Mouse (Mus musculus) CD8-positive naive resting alpha-beta T cell, adult 57 days (primary cell): Measurements from ENCODE around the gene Trmt2b. TPM values are rescaled to one million over a fixed set of nuclear protein-coding genes. Genes with fewer than 3 reads are reported as not detected.

Experiments used
- total RNA-seq: library from RNA; stranded (reverse); gene quantifications from one replicate; pipeline ENCODE4 v1.2.4, GENCODE M21; 2023

Gene Trmt2b
- 22.4 TPM for total RNA-seq

DNA sequence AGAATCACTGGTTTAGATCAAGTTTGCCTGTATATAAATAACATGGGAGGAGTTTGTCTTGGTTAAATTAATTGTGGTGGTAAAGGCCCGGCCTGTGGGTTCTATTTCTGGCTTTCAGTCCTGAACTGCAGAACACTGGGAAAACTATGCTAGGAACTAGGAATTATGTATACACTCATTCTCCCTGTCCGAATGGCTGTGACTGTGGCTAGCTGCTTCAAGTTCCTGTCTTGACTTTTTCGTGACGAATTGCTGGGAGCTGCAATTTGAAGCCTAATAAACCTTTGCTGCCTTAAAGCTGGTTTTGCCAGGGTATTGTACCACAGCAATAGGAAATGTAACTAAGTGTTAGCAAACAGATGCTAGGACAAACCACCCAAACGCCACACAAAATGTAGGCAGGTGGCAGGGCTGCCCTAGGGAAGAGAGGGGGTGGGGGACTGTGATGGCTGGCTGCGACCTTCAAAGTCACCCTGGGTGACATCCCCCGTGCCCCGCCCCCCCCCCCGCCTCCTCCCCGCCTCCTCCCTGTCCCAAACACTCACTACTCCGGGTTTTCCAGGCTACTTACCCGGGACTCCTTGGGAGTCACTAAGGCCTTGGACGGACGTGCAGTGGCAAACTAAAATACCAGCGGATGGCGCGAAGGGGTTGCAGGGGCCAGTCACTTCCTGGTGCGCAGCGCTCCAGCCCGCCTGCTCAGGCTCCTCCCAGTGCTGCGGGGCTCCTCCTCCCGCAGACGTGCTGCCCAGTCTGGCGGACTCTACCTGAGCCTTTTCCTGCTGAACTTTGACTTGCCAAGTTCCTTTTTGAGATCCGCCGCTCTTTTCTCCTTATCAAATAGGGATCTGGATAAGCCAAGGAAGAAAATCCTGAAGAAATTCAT lies at the start of gene Trmt2b:
Trmt2b (minus strand) TSS at position 710 of the 886 bp plus-strand sequence.

DNA sequence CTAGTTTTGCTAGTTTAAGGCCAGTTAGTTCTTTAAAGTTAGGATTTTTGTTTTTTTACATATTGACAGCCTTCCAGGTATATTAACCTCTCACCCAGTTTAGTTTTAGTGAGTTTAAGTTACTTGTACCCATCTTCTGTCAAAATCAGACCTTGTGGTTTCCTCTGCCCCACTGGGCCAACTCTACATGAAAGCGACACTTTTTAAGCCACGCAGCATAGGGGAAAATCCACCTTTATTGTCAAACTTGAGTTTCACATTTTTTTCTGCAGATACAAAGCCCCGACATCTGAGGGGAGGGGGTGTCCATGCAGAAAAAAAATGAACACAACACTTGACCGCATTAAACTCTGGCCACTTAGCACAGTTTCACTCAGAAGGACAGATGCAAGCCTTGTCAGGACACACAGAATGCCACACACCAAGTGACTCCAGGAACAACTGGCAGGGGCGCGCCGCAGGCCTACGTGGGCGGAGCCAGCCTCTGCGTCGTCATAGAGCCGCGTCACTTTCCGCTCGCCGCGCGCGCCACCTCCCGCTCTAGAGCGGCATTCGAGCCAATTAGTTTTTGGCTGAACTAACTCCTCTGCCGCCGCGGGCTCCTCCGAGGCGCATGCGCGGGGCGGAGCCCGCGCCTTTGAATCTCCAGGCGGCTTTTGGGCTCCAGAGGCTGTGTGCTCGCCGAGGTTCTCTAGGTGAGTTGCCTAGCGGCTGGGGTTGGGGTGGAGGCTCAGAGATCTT lies 30.9 kb upstream of the Trmt2b start, which contains the start of gene Cenpi:
Cenpi (plus strand) TSS at position 551 of the 741 bp plus-strand sequence.

DNA sequence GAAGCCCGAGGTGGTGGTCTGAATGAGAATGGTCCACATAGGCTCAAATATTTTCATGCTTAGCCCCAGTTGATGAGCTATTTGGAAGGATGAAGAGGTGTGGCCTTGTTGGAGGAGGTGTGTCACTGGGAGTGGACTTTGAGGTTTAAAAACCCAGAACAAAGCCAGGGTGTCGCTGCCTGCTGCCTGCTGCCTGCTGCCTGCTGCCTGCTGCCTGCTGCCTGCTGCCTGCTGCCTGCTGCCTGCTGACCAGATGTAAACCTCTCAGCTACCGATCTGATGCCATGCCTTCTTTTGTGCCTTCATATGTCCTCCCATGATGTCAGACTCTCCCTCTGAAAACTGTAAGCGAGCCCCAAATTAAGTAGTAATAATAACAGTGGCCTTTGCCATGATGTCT lies 54.9 kb downstream of the Trmt2b start, which contains the start of gene Nox1:
Nox1 (minus strand) TSS at position 101 of the 400 bp plus-strand sequence.

DNA sequence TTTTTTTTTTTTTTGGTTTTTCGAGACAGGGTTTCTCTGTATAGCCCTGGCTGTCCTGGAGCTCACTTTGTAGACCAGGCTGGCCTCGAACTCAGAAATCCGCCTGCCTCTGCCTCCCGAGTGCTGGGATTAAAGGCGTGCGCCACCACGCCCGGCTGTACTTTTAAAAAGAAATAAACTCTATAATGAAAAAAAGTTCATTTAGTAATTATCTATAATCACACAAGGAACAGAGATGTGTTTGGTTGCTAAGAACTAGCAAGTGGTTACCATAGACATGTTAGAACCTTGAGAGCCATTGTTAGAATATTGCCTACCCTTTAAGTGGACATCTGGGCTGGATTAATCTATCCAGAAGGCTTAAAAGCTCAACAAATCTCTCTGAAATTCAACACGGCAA lies 89.6 kb downstream of the Trmt2b start, which contains the start of gene Arl13a:
Arl13a (plus strand) TSS at position 301 of the 400 bp plus-strand sequence.

Other genes starting within 250 kb of the Trmt2b start
- 48.0 TPM for gene Cstf2, start 217.8 kb downstream of the Trmt2b start, total RNA-seq
- gene Xkrx, start 114.9 kb downstream of the Trmt2b start, total RNA-seq, result 23.7 TPM
- not detected for gene Arl13a, start 89.5 kb downstream of the Trmt2b start, total RNA-seq
- 0.49 TPM for gene Nox1, start 55.0 kb downstream of the Trmt2b start, total RNA-seq
- gene Tmem35a, start 18.2 kb upstream of the Trmt2b start, total RNA-seq, result not detected
- 2.8 TPM for gene Cenpi, start 31.1 kb upstream of the Trmt2b start, total RNA-seq
- gene Drp2, start 127.6 kb upstream of the Trmt2b start, total RNA-seq, result not detected
- gene Taf7l, start 199.5 kb upstream of the Trmt2b start, total RNA-seq, result not detected